Mouse (Mus musculus) thymus, postnatal 36 days (tissue): Measurements from ENCODE around the gene Gper1.
A peak's percentile ranks its signal among the peaks of the same experiment; 100 is the strongest.

Experiments
- DNase-seq, 2 experiments: peaks; one replicate each; pipeline ENCODE4 v3.0.0; 2022; ENCODE audit warnings: mixed read lengths in 2 of 2

Gper1 gene

DNA sequence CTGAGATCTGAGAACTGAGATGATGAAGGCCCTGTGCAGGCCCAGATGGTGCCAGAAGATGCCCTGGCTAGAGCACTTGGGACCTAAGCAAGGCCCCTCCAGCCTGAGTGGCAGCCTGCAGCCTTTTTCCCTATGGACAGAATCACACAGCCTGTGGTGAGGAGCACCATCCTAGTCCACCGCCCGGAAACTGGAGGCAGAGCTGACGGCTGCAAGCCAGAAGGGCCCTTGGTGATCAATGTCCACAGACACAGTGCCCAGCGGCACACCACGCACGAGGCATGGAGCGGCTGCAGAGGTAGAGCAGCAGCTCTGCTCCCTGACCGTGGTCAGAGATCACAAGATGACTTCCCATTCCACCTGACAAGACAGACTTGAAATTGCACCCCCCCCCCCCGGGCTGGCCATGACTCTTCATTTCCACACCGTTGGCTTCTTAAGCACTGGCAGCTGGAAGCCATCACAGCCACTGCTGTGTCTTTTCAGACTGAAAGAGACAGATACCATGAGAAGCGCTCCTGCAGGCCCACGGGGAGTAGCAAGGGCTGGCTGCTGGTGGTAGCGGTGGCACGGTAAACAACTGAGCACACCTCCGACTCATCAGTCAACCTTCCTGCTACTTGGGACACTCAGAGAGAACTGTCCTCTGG is 11.2 kb upstream of the Gper1 start:
- DNase-seq, result no peak

- DNase-seq, result no peak
Measured at GRCm38 (mm10) chr5:139413545-139413944, 9.4 kb upstream of the Gper1 start.

- no peak for DNase-seq
Measured at GRCm38 (mm10) chr5:139415001-139415400, 8.0 kb upstream of the Gper1 start.

DNA sequence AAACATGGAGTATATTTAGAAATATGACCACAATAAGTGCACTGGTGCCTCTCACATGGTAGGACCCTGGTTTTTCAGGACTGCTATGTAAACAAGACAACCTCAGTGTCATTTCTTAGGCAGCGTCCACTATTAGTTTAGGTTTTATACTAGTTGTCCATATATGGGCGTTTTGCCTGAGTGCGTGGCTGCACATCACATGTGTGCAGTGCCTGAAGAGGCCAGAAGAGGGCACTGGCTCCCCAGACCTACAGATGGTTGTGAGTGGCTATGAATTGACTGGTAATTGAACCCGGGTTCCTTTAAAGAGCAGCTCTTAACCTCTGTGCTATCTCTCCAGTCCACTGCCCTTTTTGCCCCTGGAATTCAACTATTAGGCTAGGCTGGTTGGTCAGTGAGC is 6.0 kb upstream of the Gper1 start:
- DNase-seq, result peak; percentile 28 to 37

- DNase-seq, result no peak
Measured at GRCm38 (mm10) chr5:139417480-139417879, 5.5 kb upstream of the Gper1 start.

- no peak for DNase-seq
Measured at GRCm38 (mm10) chr5:139418110-139418509, 4.8 kb upstream of the Gper1 start.

DNA sequence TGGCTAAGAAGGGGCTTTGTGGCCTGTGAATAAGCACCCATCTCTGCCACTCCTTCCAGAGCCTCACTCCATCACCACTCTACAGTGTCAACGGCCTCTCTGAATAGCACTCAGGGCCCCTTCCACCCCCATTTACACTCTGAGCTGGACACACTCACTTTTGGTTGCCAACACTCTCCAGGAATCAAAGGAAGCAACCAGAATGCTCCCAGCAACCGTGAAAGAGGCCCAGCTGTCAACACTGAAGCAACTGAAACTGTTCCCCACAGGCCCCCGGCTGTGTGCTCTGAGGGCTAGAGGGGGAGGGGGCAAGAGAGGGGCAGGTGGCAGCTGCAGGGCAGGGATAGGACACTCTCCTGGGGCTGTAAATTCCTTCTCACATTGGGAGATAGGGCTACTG is 4.3 kb upstream of the Gper1 start:
- DNase-seq, result peak; percentile 55 to 79

DNA sequence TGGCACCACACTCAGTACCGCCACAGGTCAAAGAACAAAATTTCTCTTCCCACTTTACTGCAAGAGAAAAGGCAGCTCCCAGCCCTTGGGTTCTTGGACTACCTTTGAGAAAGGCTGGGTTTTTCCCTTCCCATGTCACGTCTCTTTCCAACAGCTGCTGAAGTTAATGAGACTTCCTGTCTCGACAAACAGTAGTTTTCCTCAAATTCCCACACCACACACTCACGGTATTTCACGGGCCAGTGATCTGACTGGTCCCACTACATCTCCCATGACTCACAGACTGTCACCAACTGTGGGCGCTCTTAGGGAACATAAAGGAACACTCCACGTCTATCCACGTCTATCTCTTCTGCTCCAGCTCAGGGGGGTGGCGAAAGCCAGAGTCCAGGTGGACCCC is 2.2 kb downstream of the Gper1 start:
- no peak for DNase-seq

- DNase-seq, result no peak
Measured at GRCm38 (mm10) chr5:139427001-139427400, 4.0 kb downstream of the Gper1 start.

DNA sequence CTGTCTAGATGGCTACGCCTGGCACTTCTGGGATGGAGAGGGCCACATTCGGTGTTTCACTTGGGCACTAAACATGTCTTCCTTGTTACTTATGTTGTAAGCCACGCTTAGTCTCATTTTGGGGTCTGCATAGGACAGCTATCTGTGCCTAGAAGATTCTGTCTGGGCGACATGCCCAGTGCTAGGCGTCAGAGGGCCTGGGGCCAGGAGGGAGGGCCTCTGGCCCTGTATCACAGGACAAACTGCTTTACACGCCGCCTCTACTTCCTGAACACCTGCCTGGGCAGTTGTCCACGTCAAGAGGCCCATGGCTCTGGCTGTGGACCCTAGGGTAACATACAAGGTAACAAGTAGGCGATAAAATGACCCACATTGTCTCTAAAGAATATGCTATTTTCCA is 5.0 kb downstream of the Gper1 start:
- DNase-seq, result no peak

DNA sequence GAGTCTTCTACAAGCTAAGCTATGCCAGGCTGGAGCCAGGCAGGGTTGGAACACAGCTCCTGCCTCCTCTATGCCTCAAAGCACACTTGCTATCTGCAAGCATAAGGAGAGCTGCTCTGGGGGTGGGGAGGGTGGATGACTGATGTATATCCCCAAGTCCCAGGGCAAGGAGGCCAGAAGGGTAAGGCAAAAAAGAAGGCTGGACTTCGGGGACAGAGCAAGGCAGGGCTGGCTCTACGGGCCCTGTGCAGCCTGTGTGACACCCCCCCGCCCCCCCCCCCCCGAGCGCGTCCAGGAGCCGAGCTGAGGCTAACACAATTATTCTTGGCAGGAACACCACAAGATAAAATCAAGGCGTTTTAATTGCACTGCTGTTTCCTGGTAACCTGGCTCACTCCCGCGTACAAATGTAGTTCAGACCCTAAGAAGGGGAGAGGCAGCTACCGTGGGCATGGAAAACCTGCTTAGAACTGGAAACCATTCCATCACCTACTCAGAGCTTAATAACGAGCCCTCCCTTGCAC is 6.9 kb downstream of the Gper1 start:
- no peak for DNase-seq

DNA sequence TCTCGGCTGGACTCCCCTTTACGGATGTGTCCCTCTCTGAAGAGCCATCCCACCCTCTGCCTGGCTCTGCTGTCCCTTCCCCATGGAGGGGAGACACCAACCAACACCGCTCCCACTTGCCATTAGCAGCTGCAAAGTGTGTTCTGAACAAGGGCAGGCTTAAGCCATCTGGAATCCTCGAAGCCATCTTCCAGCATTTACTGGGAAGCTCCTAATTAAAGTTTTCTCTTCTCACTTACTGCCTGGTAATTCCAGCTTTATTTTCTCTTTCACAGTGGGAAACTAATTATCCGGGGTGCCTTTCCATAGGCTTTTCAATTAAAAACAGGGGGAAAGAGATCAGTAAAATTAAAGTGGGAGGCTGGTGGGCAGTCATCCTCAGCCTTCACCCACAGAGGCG is 9.4 kb downstream of the Gper1 start:
- no peak for DNase-seq

GRCm38 (mm10) chr5:139432747-139433508 is 10.0 kb downstream of the Gper1 start:
- no peak for DNase-seq

GRCm38 (mm10) chr5:139433842-139434568 is 11.1 kb downstream of the Gper1 start:
- no peak for DNase-seq

- DNase-seq, result no peak
Measured at GRCm38 (mm10) chr5:139434940-139435339, 12.0 kb downstream of the Gper1 start.

- DNase-seq, result no peak
Measured at GRCm38 (mm10) chr5:139437769-139438168, 14.8 kb downstream of the Gper1 start.

DNA sequence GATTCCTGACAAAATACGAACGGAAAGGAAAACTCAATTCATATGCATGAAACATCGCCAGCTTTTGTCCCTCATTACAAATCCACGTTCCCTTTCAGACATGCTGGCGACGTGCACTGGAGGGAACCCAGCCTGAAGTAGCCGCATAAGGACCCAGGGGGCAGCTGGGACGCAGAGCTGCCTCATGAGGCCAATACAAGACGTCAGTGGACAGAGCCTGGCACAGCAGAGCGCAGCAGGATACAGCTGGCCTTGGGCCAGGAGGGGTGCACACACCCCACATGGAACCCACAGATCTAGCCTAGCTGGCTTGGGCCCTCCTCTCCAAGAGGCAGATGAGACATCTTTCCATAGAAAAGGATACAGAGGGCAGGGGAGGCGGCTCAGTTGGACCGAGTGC is 15.5 kb downstream of the Gper1 start:
- no peak for DNase-seq

DNA sequence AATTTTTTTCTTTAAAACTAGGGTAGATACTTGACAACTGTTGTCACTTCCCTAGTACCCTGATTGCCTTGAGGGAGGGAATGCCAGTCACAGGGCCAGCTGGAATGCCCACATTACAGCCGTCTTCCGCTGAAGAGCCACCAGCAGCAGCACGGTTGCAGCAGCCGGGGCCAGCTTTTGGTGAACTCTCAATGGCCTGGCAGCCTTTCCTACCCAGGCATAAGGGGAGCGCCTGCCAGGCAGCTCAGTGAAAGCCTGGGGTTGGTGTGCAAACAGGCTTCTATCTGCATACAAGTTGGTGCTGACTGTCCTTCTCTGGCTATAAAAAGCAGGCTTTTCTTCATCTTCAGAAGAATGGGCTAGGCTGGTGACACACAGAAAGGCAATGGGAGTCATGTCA is 17.5 kb downstream of the Gper1 start:
- no peak for DNase-seq

DNA sequence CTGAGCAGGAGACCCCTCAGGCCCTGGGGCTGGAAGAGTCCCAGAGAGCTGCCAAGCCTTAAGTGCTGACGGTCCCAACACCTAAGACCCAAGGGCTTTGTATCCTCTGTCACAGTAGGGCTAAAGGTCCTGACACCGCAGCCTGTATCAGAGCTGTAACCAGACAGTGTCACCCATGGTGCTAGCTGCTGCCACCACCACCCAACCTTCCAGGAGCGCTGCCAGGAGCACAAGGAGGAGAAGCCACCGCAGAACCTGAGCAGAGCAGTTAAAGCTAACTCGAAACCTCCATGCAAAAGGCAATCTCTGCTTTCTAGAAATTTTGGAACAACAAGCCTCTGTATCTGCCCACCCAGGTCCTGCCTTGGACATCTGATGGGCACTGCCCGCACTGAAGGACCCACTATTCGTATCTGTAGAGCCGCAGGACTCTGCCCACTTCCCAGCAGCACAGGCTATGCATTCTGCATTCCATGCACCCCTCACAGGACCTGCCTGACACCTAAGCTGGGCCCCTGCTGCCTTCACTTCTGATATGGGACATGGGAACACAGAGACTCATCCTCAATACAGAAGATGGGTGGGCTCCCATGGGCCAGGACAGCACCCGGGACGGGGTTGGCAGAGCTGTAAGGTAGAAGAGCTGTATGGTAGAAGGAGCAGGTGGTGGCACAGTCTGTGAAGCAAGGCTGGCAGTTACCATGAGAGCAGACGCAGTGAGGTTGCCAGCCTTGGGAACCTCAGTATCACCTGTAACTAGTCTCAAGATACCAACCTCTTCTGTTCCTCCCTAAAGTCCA is 18.2 kb downstream of the Gper1 start:
- DNase-seq, result no peak

GRCm38 (mm10) chr5:139441726-139442018 is 18.7 kb downstream of the Gper1 start:
- DNase-seq, result no peak

GRCm38 (mm10) chr5:139442428-139442827 is 19.5 kb downstream of the Gper1 start:
- no peak for DNase-seq

DNA sequence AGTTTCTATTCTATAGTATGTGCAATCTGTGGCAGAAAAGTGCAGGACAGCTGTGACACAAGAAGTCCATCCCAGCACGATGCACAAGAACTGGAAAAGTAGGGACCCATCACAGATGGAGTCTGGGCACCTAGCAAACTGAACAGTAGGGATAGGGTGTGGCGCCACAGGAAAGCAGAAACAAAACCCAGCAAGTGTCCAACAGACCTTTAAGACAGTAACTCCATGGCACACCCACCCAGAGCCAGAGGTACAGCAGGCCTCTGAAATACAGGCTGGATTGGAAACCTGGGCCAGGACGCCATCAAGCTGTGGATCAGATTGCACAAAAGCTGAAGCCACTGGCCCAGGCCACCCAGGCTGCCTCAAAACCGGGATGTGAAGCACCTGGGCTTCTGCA is 20.0 kb downstream of the Gper1 start:
- DNase-seq, result no peak

- no peak for DNase-seq
Measured at GRCm38 (mm10) chr5:139445258-139445657, 22.3 kb downstream of the Gper1 start.
